Mouse (Mus musculus): ENCODE results near the gene Gm16430. TPM values are rescaled to one million over a fixed set of nuclear protein-coding genes. Genes with fewer than 3 reads are reported as not detected.
"Not testable (repeated sequence)": the region's sequence is repeated elsewhere in the genome, so short reads cannot be mapped to it uniquely, and the experiment has no call there.

The Gm16430 gene
- 3.5 and 4.9 TPM in 2 replicates for polyA plus RNA-seq (2012; rRNA removed)

DNA sequence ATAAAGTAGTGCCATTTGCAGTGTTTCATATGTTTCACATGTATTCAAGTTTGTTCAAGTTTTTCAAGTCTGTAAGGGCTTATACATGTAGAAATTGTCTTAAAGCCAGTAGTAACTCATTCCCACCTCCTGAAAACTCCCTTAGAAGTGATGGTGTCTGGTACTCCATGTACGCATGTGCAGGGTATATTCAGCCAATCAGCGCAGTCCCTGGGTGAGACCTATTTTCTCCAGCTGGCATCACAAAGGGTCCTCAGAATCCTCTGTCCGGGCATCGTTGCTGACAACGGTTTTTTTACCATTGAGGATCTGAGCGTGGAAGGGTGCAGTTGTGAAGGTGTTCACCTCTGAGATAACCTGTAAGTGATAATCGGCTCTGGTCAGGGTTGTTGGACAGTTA, at the start of gene Gm16430:
TSS of gene Gm16430 (plus strand) at position 301 of the 400 bp plus-strand sequence.
- H3K36me3 ChIP-seq (ENCODE audit: control insufficient read depth, insufficient read depth, low read length); H3K27ac ChIP-seq (ENCODE audit: control insufficient read depth, insufficient read depth, low read depth, low read length); H3K4me3 ChIP-seq (ENCODE audit: control insufficient read depth, low read depth, low read length); H3K27me3 ChIP-seq (ENCODE audit: control insufficient read depth, insufficient read depth, low read length); H3K4me1 ChIP-seq (ENCODE audit: control insufficient read depth, insufficient read depth, low read length): not testable (repeated sequence)

Other genes starting within 250 kb of the Gm16430 start
- 3.5 and 4.9 TPM in 2 replicates for gene Gm16405, start 91.0 kb upstream of the Gm16430 start, polyA plus RNA-seq (2012; rRNA removed)

Measured in testis, adult 2 months (tissue).